Mouse (Mus musculus) spleen, adult 2 months (tissue): ENCODE results near the gene Rarg. TPM values are rescaled to one million over a fixed set of nuclear protein-coding genes. Genes with fewer than 3 reads are reported as not detected.

Experiments
- DNase-seq, 2 experiments: peaks; one replicate each; pipeline versions ENCODE4 v3.0.0 to v3.0.0-alpha.2; 2012 to 2021; ENCODE audit warnings: low spot score in 2 of 2, low read depth in 1 of 2
- H3K27ac ChIP-seq: fragments of 200-500 bp; 2 replicates; pipeline ENCODE4 v1.5.1; 2012; ENCODE audit warnings: low read length, inconsistent platforms; ENCODE audit not compliant: insufficient read depth
- H3K27me3 ChIP-seq: fragments of 200-500 bp; 2 replicates; pipeline ENCODE4 v1.6.1; 2012; ENCODE audit warnings: mild to moderate bottlenecking, moderate library complexity, low read length, inconsistent platforms; ENCODE audit not compliant: control insufficient read depth, insufficient read depth
- H3K36me3 ChIP-seq: fragments of 200-500 bp; 2 replicates; pipeline ENCODE4 v1.6.1; 2012; ENCODE audit warnings: mild to moderate bottlenecking, low read length, inconsistent platforms; ENCODE audit not compliant: control insufficient read depth, insufficient read depth
- H3K4me1 ChIP-seq: fragments of 200-500 bp; 2 replicates; pipeline ENCODE4 v1.6.1; 2011; ENCODE audit warnings: inconsistent platforms; ENCODE audit not compliant: control insufficient read depth, insufficient read depth, insufficient read length
- H3K4me3 ChIP-seq: fragments of 200-500 bp; 2 replicates; pipeline ENCODE4 v1.5.1; 2011; ENCODE audit warnings: mild to moderate bottlenecking, inconsistent platforms; ENCODE audit not compliant: insufficient read depth, insufficient read length; ENCODE audit errors: extremely low read depth
- CTCF ChIP-seq: fragments of 200-500 bp; IDR thresholded peaks from 2 replicates; pipeline ENCODE4 v1.5.1; 2011; ENCODE audit warnings: mild to moderate bottlenecking, inconsistent platforms; ENCODE audit not compliant: insufficient read depth, insufficient read length, insufficient replicate concordance; ENCODE audit errors: extremely low read depth
- POLR2A ChIP-seq: fragments of 200-500 bp; IDR thresholded peaks from 2 replicates; pipeline ENCODE4 v1.6.1; 2011; ENCODE audit warnings: low read depth, low read length, inconsistent platforms
- WGBS: fragments of 180-500 bp; shearing (Covaris S2); methylation state at CpG from one replicate; pipeline ENCODE4 v1.1.7; 2018; 5-methylcytosine and 5-hydroxymethylcytosine counted together
- polyA plus RNA-seq: library from polyadenylated mRNA; depleted of rRNA; stranded (reverse); fragments of >200 nt; gene quantifications from 2 replicates; pipeline ENCODE4 v1.2.3, GENCODE M21; 2012

Gene Rarg
- polyA plus RNA-seq, 1 experiment, result 21.1 TPM

DNA sequence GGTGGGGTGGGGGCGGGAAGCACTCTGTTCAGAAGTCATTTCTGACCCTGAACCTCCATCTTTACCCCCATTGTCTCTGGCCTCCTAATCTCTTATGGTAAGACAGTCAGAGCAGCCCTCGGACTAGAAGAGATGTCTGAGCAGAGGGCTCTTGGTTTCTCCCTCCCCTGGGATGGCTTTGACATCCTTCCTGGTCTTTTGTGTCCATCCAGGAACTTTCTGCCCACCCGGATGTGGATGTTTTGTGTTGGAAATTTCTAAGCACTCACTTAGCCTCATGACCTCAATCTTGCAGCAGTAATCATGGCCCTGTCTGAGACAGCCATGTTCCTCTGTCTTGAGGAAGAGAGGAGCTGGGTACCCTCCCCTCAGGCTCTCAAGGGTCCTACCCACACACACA is 14.1 kb upstream of the Rarg start:
- no peak overlapping the region for H3K4me3 ChIP-seq
- no peak for DNase-seq
- no peaks in the 10 kb centered on the region for H3K4me1 ChIP-seq
- TF ChIP-seq POLR2A, result no peak
- TF ChIP-seq CTCF, result no peak
- no peak overlapping the region for H3K27ac ChIP-seq
- WGBS, result 42% methylated on average over 3 of the region's 3 CpGs
- H3K27me3 ChIP-seq, result peaks cover 4% of the 10 kb centered on the region; the same call in 1 of the 2 replicates
- no peaks in the 10 kb centered on the region for H3K36me3 ChIP-seq

- WGBS, result 84% methylated on average over 21 of the region's 21 CpGs
- TF ChIP-seq CTCF, result no peak
Observed at GRCm38 (mm10) chr15:102270274-102270960, 13.1 kb upstream of the Rarg start, which contains the start of gene Gm9918. Gm9918 (plus strand) TSS chr15:102270563.

DNA sequence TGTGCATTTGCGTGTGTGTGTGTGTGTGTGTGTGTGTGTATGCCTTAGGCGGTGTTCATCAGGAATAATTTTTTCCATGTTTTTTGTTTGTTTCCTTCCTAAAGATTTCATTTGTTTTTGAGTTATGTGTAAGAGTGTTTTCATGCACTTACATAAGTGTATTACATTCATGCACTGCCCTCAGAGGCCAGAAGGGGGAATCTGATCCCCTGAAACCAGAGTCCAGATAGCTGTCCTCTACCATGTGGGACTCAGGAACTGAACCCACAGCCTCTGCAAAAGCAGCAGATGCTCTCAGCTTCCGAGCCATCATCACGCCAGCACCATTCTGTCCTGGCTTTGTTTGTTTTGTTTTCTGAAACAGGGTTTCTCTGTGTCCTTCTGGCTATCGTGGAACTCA is 8.2 kb upstream of the Rarg start:
- TF ChIP-seq POLR2A (no peak), CTCF (no peak)
- no peak for DNase-seq
- 89% methylated on average over 5 of the region's 5 CpGs for WGBS
- Histone ChIP-seq H3K4me1 (peaks cover 4% of the 10 kb centered on the region; the same call in 1 of the 2 replicates), H3K36me3 (no peaks in the 10 kb centered on the region), H3K27ac (no peak overlapping the region), H3K4me3 (no peak overlapping the region), H3K27me3 (0 out of 2 replicates have a peak, but pooled peaks cover under 1% of the 10 kb centered on the region)

More at GRCm38 (mm10) chr15:102270274-102270960, 13.1 kb upstream of the Rarg start, which contains the start of gene Gm9918:
- Histone ChIP-seq H3K27ac (no peak within 1 kb of the TSS), H3K36me3 (no peaks in the 10 kb centered on the region), H3K4me1 (no peaks in the 10 kb centered on the region), H3K27me3 (peaks cover 4% of the 10 kb centered on the region; the same call in 1 of the 2 replicates), H3K4me3 (no peak within 1 kb of the TSS)
- DNase-seq, result no peak

DNA sequence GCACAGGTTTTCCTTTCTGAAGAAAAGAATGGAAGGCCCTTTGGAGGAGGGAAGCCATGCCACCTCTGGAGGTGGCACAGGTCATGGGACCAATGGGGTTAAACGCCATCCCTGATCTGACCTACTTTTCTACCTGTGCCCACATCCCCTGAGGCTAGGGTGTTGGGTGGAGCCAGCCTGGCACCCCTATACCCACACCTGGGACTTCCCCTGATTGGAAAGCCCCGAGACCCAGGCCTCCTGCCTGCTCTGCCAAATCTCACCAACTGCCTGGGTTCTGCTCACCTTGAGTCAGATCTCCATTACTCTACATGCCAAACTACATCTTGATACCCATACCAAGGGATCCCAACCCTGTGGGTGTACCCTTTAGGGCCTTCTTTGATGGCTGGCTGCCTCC is 5.7 kb upstream of the Rarg start:
- peak in 1 of 2 experiments; percentile 22 for DNase-seq
- Histone ChIP-seq H3K27me3 (no peaks in the 10 kb centered on the region), H3K4me1 (peaks cover 4% of the 10 kb centered on the region; the same call in 1 of the 2 replicates), H3K4me3 (no peak overlapping the region), H3K36me3 (no peaks in the 10 kb centered on the region), H3K27ac (no peak overlapping the region)
- TF ChIP-seq POLR2A, result no peak
- no peak for TF ChIP-seq CTCF
- 60% methylated on average over 2 of the region's 2 CpGs for WGBS

DNA sequence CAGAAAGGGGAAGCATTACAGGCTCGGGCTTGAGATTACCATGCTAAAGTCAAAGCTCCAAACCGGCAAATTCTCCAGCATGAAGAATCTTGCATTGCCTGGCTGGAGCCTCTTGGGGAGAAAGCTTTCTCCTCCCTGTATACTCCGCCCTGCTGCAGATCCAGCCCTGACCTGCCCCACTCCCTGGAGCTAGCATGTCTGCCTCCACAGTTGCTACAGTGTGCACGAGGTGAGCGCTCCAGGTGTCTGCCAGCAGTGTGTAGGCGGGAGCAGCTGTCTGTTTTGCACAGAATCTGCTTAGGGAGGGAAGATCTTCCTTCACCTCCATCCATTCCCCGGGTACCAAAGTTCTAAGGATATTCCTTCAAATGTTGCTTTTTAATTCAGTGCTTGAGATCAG is 5.3 kb upstream of the Rarg start:
- WGBS, result 60% methylated on average over 7 of the region's 7 CpGs
- Histone ChIP-seq H3K27me3 (no peaks in the 10 kb centered on the region), H3K27ac (no peak overlapping the region), H3K36me3 (no peaks in the 10 kb centered on the region), H3K4me1 (peaks cover 4% of the 10 kb centered on the region; the same call in 1 of the 2 replicates), H3K4me3 (no peak overlapping the region)
- no peak for DNase-seq
- TF ChIP-seq POLR2A, result no peak
- TF ChIP-seq CTCF, result no peak

DNA sequence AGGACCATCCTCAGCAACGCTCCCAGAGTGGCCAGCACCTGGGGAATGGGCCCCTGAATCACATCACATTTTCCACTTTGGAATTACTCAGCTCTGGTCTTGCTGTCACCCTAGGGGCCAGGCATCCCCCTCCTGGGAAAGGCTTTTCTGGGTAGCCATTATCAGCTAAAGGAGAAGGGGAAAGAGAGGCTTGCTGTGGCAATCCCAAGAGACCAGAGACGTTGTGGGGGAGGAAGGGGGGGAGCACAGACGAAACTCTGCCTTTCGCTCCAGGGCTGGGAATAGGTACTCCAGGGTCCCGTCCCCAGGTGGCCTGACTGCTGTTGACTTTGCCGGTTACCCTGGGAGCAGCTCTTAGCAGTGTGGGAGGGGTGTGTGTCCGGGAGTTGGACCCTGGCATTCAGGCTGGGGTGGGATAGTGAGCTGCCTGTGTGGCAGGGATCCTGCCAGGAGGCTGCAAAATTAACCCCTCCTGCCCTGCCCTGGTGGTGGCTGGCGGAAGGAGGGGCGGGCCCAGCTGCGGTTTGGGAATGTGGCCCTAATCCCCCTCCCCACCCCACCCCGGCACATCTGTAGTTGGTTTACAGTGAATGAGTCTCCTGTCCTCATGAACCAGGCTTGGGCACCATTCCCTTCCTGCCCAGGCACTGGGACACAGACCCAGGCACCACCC is 1.4 kb upstream of the Rarg start:
- WGBS, result 72% methylated on average over 11 of the region's 11 CpGs

More for the DNA sequence above, 1.4 kb upstream of the Rarg start:
- no peak overlapping the region for H3K4me3 ChIP-seq
- peaks cover 11% of the 10 kb centered on the region for H3K27me3 ChIP-seq
- H3K27ac ChIP-seq, result no peak overlapping the region
- no peak for DNase-seq
- peaks cover 7% of the 10 kb centered on the region for H3K4me1 ChIP-seq
- H3K36me3 ChIP-seq, result no peaks in the 10 kb centered on the region
- TF ChIP-seq POLR2A (no peak), CTCF (no peak)
